Mouse (Mus musculus) erythroid progenitor cell, adult 5-6 weeks (primary cell): Measurements from ENCODE around the gene Col16a1. TPM values are rescaled to one million over a fixed set of nuclear protein-coding genes. Genes with fewer than 3 reads are reported as not detected.

Experiments used
- ATAC-seq: replicated peaks from 2 replicates; pipeline ENCODE4 v1.8.0; 2016; ENCODE audit warnings: moderate number of reproducible peaks, mild to moderate bottlenecking, moderate TSS enrichment, inconsistent platforms; ENCODE audit not compliant: poor library complexity, low FRiP score, severe bottlenecking
- total RNA-seq, 2 experiments: library from RNA; stranded (forward) in 1 of 2; stranded (reverse) in 1 of 2; fragments of 150-400 nt in 1 of 2; fragments of 186-747, 209-891 nt in 1 of 2; gene quantifications; 2 replicates each; pipeline versions ENCODE4 v1.2.3 to v1.2.4; 2015 to 2017; ENCODE audit warnings: low replicate concordance in 2 of 2

Col16a1 gene
- total RNA-seq (2015; ENCODE audit: low replicate concordance) (5.8 TPM in 1 of 2 replicates, not detected in the other), total RNA-seq (2017; ENCODE audit: low replicate concordance) (not detected in 2 replicates)

GRCm38 (mm10) chr4:130047331-130048202 lies at the start of gene Col16a1:
Col16a1 (plus strand) TSS chr4:130047840.
- no peak for ATAC-seq

GRCm38 (mm10) chr4:129998124-129998523 lies 49.5 kb upstream of the Col16a1 start:
- no peak for ATAC-seq

GRCm38 (mm10) chr4:130001710-130002109 lies 45.9 kb upstream of the Col16a1 start:
- ATAC-seq, result no peak

GRCm38 (mm10) chr4:130002157-130002556 lies 45.5 kb upstream of the Col16a1 start:
- ATAC-seq, result no peak

- ATAC-seq, result no peak
These were observed 42.0 kb upstream of the Col16a1 start for GRCm38 (mm10) chr4:130005593-130005992.

GRCm38 (mm10) chr4:130006533-130006932 lies 41.1 kb upstream of the Col16a1 start:
- ATAC-seq, result no peak

- ATAC-seq, result no peak
These were observed 38.6 kb upstream of the Col16a1 start for GRCm38 (mm10) chr4:130009043-130009442.

GRCm38 (mm10) chr4:130010723-130011122 lies 36.9 kb upstream of the Col16a1 start:
- ATAC-seq, result no peak

- no peak for ATAC-seq
These were observed 35.4 kb upstream of the Col16a1 start for GRCm38 (mm10) chr4:130012234-130012633.

- no peak for ATAC-seq
These were observed 34.5 kb upstream of the Col16a1 start for GRCm38 (mm10) chr4:130013111-130013510.

- no peak for ATAC-seq
These were observed 31.6 kb upstream of the Col16a1 start for GRCm38 (mm10) chr4:130016010-130016409.

GRCm38 (mm10) chr4:130017036-130017674 lies 30.5 kb upstream of the Col16a1 start:
- no peak for ATAC-seq

GRCm38 (mm10) chr4:130022952-130023351 lies 24.7 kb upstream of the Col16a1 start:
- ATAC-seq, result no peak

GRCm38 (mm10) chr4:130023511-130024231 lies 24.0 kb upstream of the Col16a1 start:
- ATAC-seq, result no peak

GRCm38 (mm10) chr4:130025544-130025943 lies 22.1 kb upstream of the Col16a1 start:
- no peak for ATAC-seq

GRCm38 (mm10) chr4:130031146-130031545 lies 16.5 kb upstream of the Col16a1 start:
- no peak for ATAC-seq

GRCm38 (mm10) chr4:130033496-130033895 lies 14.1 kb upstream of the Col16a1 start:
- ATAC-seq, result no peak

- ATAC-seq, result no peak
These were observed 11.5 kb upstream of the Col16a1 start for GRCm38 (mm10) chr4:130036112-130036511.

GRCm38 (mm10) chr4:130036573-130037401 lies 10.9 kb upstream of the Col16a1 start:
- ATAC-seq, result no peak
